Mouse (Mus musculus) layer of hippocampus, postnatal 36 days (tissue): ENCODE measurements around the gene Itga1. TPM values are rescaled to one million over a fixed set of nuclear protein-coding genes. Genes with fewer than 3 reads are reported as not detected.

Experiments used
- DNase-seq, 2 experiments: peaks; one replicate each; pipeline ENCODE4 v3.0.0; 2022
- total RNA-seq, 2 experiments: library from RNA; stranded (reverse); gene quantifications; 2 replicates each; pipeline ENCODE4 v1.2.3; 2021

Itga1 gene
- total RNA-seq, 2 experiments from 2014 or later: 5.1 to 5.6 TPM

- no peak for DNase-seq
Measured at GRCm38 (mm10) chr13:115098227-115098626, 3.5 kb downstream of the Itga1 start.

DNA sequence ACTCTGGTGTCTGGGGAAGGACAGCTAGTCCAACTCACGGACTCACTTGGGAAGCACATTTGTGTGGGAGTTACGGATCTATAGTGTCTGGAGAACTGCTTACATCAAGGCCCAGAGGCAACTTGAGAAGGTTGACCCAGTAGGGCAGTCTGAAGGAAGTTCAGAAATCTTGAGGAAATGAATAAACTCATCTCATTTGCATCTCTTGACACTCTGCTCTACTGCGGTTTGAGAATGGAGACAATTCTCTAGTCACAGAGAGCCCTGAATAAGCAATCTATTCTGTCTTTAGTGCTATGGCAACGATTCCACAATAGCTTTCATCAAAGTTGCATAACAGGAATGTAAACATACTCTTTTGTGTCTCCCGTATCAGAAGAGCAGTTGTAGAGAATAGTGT is 4.8 kb downstream of the Itga1 start:
- no peak for DNase-seq

- no peak for DNase-seq
Measured at GRCm38 (mm10) chr13:115096216-115096615, 5.5 kb downstream of the Itga1 start.

DNA sequence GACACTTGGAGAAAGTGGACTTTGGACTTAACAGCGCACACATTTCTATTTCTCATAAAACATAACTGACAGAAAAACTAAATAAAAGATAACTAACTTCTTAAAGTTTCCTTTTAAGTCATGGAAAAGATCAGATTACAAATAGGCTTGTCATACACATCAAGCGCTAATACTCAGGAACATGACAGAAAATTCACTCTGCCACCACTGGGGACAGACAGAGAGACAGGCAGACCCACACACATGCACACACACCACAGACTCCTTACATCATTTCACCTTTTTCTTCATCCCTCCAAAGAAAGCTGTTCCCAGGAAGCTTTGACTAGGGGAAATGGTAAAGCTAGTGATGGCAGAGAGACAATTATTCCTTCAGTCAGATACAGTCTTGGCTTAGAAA is 6.4 kb downstream of the Itga1 start:
- DNase-seq: no peak

DNA sequence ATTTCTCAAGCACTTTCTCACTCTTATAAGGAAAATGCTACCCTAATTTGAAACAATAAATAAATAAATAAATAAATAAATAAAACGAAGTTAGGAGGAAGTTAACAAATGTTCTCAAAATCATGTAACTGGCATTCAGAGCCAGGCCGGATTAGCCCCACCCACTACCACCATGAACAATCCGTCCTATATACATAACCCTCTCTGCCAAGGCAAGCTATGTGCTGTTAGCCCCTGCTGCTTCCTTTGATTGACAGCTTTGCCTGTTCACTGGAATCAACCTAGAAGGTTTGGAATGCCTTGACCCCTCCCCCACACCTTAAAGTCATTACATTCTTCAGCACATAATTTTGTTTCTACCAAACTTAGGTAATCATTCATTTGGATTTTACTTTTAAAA is 10.3 kb downstream of the Itga1 start:
- no peak for DNase-seq

- DNase-seq: no peak
Measured at GRCm38 (mm10) chr13:115090977-115091445, 10.8 kb downstream of the Itga1 start.

DNA sequence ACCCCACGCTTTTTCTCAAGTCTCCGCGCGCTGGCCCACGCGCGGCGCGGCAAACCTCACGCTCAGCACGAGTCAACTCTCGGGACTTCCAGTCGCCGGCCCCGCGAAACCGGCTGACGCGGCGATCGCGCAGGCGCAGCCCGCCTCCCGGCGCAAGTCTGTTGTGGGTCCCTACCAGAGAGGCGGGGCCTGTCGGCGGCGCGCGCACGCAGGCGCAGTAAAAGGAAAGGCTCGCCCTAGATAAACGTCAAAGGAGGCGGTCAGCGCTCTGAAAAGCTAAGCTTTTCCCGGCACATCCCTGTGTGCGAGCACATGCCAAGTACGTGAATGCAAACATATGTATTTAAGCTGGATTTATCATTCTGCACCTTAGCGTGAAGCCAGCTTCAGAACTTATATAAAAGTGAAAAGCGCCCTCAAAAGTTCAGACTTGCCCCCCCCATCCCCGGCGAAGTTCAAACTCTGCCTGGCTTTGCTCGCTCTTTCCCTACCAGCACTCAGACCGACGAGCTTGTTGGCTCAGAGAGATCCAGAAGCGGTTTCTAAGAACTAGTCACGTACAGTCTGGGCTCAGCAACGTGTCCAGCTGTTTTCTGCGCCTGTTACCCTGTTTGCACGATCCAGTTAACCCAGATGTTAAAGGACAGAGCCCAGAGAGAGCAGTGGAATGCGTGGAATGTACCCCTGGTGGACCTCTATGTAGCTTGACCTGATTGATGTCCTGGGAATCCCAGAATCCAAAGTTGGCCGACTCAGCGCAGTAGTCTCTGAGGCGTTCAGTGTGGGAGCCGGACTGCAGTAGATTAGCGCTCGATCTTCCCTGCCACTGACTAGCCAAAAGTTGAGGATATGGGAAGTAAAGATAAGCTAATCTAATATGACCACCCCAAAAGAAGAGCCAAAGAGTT is 11.4 kb downstream of the Itga1 start, which contains the start of gene Pelo:
Gene Pelo, minus strand, starts transcription at position 118 of the 908 bp plus-strand sequence.
- DNase-seq: peak; percentile 94 to 95

DNA sequence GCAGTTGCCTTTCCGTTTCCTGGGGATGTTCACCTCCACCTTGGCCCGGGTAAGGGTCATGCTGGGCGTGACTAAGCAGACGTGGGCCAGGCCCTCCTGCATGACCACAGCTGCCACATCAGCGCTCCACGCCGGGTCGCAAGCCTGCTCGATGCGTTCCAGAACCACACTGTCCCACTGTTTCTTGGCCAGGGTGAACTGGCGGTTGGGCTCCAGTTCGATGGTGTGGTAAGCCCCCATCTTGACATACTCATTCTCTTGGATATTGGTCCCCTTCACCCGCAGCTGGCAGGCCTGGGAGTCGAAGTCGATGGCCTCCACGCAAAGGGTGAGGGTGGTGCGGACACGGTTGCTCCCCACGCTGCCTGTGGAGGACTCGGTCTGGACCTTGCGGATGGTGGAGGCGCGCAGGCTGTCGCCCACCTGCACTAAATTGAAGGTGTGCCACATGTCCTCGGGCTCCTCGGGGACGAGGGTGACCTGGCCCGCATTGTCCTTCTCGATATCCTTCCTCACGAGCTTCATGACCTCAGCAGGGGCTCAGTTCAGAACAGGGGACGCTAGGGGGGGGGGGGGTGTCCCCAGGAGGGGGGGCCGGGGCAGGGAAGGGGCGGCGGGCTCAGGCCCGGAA is 12.3 kb downstream of the Itga1 start:
- DNase-seq: peak; percentile 6 to 7

- DNase-seq: no peak
Measured at GRCm38 (mm10) chr13:115089020-115089394, 12.8 kb downstream of the Itga1 start.

- no peak for DNase-seq
Measured at GRCm38 (mm10) chr13:115085974-115086373, 15.8 kb downstream of the Itga1 start.

GRCm38 (mm10) chr13:115082339-115082738 is 19.4 kb downstream of the Itga1 start:
- DNase-seq: no peak

- no peak for DNase-seq
Measured at GRCm38 (mm10) chr13:115079996-115080585, 21.7 kb downstream of the Itga1 start.

GRCm38 (mm10) chr13:115078997-115079685 is 22.6 kb downstream of the Itga1 start:
- no peak for DNase-seq

DNA sequence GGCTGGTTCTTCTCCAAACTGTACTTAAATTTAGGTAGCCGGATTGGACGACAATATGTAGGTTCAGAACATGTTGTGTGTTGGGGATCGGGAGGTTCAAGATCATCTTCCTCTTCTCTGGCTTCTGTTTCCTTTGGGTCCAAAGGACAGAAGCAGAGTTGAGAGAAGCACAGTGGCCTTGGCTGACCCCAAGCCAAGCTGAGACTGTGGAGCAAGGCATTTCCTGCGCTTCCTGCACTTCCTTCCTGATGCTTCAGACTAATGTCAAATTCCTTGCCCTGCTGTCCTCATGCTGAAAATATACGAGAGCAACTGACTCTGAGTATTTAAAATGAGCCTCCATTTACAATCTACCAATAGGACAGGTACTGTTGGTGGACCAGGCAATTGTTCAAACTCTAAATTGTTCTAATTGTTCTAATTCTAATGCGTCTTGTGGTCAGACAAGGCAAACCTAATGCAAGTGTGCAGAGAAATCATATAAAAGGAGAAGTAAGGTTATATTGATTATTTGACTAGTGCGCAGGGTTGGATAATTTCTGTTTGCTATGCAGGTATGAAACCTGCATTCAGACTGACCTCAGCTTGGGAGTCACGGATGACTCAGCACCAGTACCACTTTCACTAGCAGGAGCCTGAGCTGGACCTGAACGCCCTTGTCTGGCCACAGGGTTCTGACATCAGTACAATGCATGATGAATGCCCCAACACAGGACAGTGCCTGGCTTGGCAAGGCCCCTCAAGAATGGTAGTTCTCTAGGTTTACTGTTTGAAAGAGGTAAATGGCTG is 24.2 kb downstream of the Itga1 start:
- DNase-seq: no peak

GRCm38 (mm10) chr13:115072386-115072785 is 29.4 kb downstream of the Itga1 start:
- DNase-seq: no peak

DNA sequence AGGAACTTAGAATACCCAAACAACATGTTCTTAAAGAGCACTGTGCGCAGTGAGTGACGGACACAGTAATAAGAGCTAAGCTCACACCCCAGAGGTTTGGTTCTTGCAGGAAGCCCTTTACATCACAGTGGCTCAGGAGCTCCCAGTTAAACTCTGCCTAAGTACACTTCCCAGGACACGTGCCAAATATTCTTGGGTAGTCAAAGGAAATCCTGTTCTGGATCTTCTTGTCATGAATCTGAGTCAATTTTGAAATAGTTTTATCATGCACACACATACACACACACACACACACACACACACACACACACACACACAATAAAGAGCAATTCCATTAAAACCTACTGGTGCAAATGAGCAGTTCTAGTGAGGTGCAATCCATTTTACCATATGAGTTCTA is 30.3 kb downstream of the Itga1 start:
- DNase-seq: no peak

- no peak for DNase-seq
Measured at GRCm38 (mm10) chr13:115067968-115068330, 33.8 kb downstream of the Itga1 start.

DNA sequence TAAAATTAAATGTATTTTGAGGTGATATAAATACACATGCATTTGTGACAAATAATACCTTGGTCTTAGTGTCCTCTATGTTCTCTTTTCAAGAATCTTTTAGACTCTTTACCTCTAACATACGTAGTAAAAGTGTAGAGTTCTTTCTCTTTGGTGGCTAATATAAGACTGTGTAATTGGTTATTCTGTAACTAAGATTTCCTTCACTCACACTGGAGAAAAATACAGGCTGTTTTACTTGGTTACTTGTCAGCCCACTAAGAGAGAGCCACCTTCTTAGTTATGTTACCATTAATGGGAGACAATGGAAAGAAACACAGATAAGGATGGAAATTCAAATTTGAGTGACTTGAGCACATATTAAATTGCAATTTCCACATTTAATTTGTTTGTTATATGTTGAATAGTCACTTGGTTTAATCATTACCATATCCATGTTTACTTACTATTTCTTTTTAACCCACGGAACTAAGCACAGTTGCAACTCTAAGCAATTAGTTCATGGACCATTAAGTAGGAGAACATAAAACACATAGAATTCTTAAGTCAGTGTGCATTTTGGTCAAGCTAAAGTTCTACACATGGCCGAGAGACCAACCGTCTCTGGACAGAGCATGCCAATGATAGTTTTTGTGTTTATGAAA is 34.3 kb downstream of the Itga1 start:
- no peak for DNase-seq

DNA sequence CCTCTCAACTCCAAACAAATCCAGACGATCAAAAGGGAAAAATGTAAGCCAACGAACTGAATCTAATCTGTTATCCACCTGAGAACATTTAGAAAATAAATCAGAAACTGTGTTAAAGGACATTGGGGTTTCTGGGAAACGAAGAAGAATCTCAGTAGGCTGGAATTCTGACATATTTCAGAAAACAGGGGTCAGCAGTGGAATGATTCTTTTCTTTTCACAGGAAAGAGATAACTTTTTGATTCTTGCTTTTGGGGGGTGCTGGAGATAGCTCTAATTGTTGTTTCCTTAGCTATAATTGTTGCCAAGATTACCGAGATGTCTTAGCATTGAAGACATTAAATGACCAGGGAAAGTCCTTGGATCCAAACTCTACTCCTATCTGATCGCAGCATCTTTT is 44.2 kb downstream of the Itga1 start:
- DNase-seq: no peak

- no peak for DNase-seq
Measured at GRCm38 (mm10) chr13:115054783-115055182, 47.0 kb downstream of the Itga1 start.

DNA sequence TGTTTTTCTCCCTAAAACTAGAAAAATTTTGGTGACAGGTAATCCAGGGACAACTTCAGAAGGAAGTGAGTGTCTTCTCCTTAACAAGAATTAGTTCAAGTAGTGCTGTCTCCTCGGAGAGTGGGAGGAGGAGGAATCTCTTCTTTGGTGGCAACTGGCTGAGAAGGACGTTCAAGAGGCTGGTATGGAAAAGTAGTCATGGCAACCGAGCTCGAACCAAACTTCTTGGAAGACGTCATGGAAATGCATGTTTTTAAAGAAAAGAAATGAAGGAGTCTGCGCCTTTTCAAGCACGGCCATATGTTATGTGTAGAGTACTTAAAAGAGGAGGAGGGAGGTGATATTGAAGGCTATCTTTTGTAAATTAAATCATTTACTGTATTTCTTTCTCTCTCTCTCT is 49.2 kb downstream of the Itga1 start:
- DNase-seq: no peak
